Mouse (Mus musculus) midbrain, embryonic 14.5 days (tissue): ENCODE results near the gene Epb41. TPM values are rescaled to one million over a fixed set of nuclear protein-coding genes. Genes with fewer than 3 reads are reported as not detected.

Experiments
- ATAC-seq: fragments of 200-750 bp; cut with Nextera tagmentation; 2 replicates; pipeline ENCODE4 v1.8.0; 2017; ENCODE audit warnings: moderate number of reproducible peaks, moderate library complexity; ENCODE audit not compliant: low FRiP score, low TSS enrichment
- DNase-seq: peaks from one replicate; pipeline ENCODE4 v3.0.0-alpha.2; 2015
- H3K27ac ChIP-seq: fragments of 300-500 bp; sonication (generic); replicated peaks from 2 replicates; pipeline ENCODE4 v1.5.1; 2014; ENCODE audit warnings: mild to moderate bottlenecking, low read depth, low read length, moderate library complexity
- H3K27me3 ChIP-seq: fragments of 300-500 bp; sonication (generic); 2 replicates; pipeline ENCODE4 v1.6.1; 2014; ENCODE audit warnings: low read length, control low read depth, mixed read lengths; ENCODE audit not compliant: control insufficient read depth, insufficient read depth
- H3K36me3 ChIP-seq: fragments of 300-500 bp; sonication (generic); 2 replicates; pipeline ENCODE4 v1.6.1; 2014; ENCODE audit warnings: low read length, control low read depth; ENCODE audit not compliant: control insufficient read depth, insufficient read depth
- H3K4me1 ChIP-seq: fragments of 300-500 bp; sonication (generic); 2 replicates; pipeline ENCODE4 v1.6.1; 2014; ENCODE audit warnings: mild to moderate bottlenecking, antibody characterized with exemption, low read length, control low read depth; ENCODE audit not compliant: control insufficient read depth, insufficient read depth
- H3K4me2 ChIP-seq: fragments of 300-500 bp; sonication (generic); 2 replicates; pipeline ENCODE4 v1.6.1; 2014; ENCODE audit warnings: mild to moderate bottlenecking, low read length, moderate library complexity
- H3K4me3 ChIP-seq: fragments of 300-500 bp; sonication (generic); replicated peaks from 2 replicates; pipeline ENCODE4 v1.5.1; 2014; ENCODE audit warnings: low read depth, low read length
- H3K9ac ChIP-seq: fragments of 300-500 bp; sonication (generic); replicated peaks from 2 replicates; pipeline ENCODE4 v1.6.1; 2014; ENCODE audit warnings: mild to moderate bottlenecking, low read length, moderate library complexity
- H3K9me3 ChIP-seq: fragments of 300-500 bp; sonication (generic); 2 replicates; pipeline ENCODE4 v1.6.1; 2016; ENCODE audit warnings: low read length, control low read depth, mixed read lengths; ENCODE audit not compliant: control insufficient read depth
- WGBS: fragments of 180-500 bp; shearing (Covaris S2); extraction: QIAGEN DNeasy Blood & Tissue Kit; methylation state at CpG from one replicate; pipeline ENCODE4 v1.1.7; 2014; 5-methylcytosine and 5-hydroxymethylcytosine counted together
- polyA plus RNA-seq: library from polyadenylated mRNA; unstranded; fragments of >200 nt; fragmentation: Nextera tagmentation; extraction: Ambion mirVana; gene quantifications from 2 replicates; pipeline ENCODE4 v1.2.1, GENCODE M21; 2014

Gene Epb41
- polyA plus RNA-seq, 1 experiment from 2014 or later: 116 TPM

GRCm38 (mm10) chr4:132067938-132068235, 7.2 kb downstream of the Epb41 start:
- DNase-seq (no peak), ATAC-seq (no peak)
- H3K9me3 ChIP-seq: no peaks in the 10 kb centered on the region
- no peak overlapping the region for H3K9ac ChIP-seq
- H3K4me1 ChIP-seq: no peaks in the 10 kb centered on the region
- no peaks in the 10 kb centered on the region for H3K36me3 ChIP-seq
- no peak overlapping the region for H3K4me3 ChIP-seq
- 0 out of 2 replicates have a peak, but pooled peaks cover 1% of the 10 kb centered on the region for H3K27me3 ChIP-seq
- 89% methylated on average over 2 of the region's 2 CpGs for WGBS
- no peak overlapping the region for H3K4me2 ChIP-seq
- H3K27ac ChIP-seq: no peak overlapping the region

- ATAC-seq: no peak
- Histone ChIP-seq H3K36me3 (no peaks in the 10 kb centered on the region), H3K9ac (no peak overlapping the region), H3K27me3 (no peaks in the 10 kb centered on the region), H3K4me2 (no peak overlapping the region), H3K4me1 (no peaks in the 10 kb centered on the region), H3K27ac (no peak overlapping the region), H3K4me3 (no peak overlapping the region), H3K9me3 (no peaks in the 10 kb centered on the region)
- WGBS: 87% methylated on average over 14 of the region's 14 CpGs
- DNase-seq: no peak
Measured at GRCm38 (mm10) chr4:132067112-132067937, 7.8 kb downstream of the Epb41 start.

GRCm38 (mm10) chr4:132066101-132066773, 8.9 kb downstream of the Epb41 start:
- no peaks in the 10 kb centered on the region for H3K9me3 ChIP-seq
- H3K4me3 ChIP-seq: no peak overlapping the region
- ATAC-seq: no peak
- no peaks in the 10 kb centered on the region for H3K27me3 ChIP-seq
- H3K27ac ChIP-seq: no peak overlapping the region
- no peaks in the 10 kb centered on the region for H3K4me1 ChIP-seq
- WGBS: 53% methylated on average over 10 of the region's 10 CpGs
- H3K4me2 ChIP-seq: no peak overlapping the region
- no peak overlapping the region for H3K9ac ChIP-seq
- H3K36me3 ChIP-seq: no peaks in the 10 kb centered on the region
- peak; percentile 38 for DNase-seq

GRCm38 (mm10) chr4:132065578-132065977, 9.5 kb downstream of the Epb41 start:
- no peak for ATAC-seq
- H3K9ac ChIP-seq: no peak overlapping the region

GRCm38 (mm10) chr4:132064550-132064949, 10.6 kb downstream of the Epb41 start:
- H3K27ac ChIP-seq: no peak overlapping the region
- no peaks in the 10 kb centered on the region for H3K36me3 ChIP-seq
- H3K4me3 ChIP-seq: no peak overlapping the region
- no peak overlapping the region for H3K4me2 ChIP-seq
- WGBS: 96% methylated on average over 5 of the region's 5 CpGs
- DNase-seq (no peak), ATAC-seq (no peak)
- H3K9me3 ChIP-seq: no peaks in the 10 kb centered on the region
- H3K27me3 ChIP-seq: no peaks in the 10 kb centered on the region
- no peak overlapping the region for H3K9ac ChIP-seq
- H3K4me1 ChIP-seq: no peaks in the 10 kb centered on the region

More at GRCm38 (mm10) chr4:132065578-132065977, 9.5 kb downstream of the Epb41 start:
- Histone ChIP-seq H3K9me3 (no peaks in the 10 kb centered on the region), H3K27ac (no peak overlapping the region), H3K4me3 (no peak overlapping the region), H3K4me1 (no peaks in the 10 kb centered on the region), H3K27me3 (no peaks in the 10 kb centered on the region), H3K4me2 (no peak overlapping the region), H3K36me3 (no peaks in the 10 kb centered on the region)
- DNase-seq: no peak
- WGBS: 81% methylated on average over 3 of the region's 3 CpGs

GRCm38 (mm10) chr4:132062934-132063884, 11.9 kb downstream of the Epb41 start:
- 60% methylated on average over 17 of the region's 17 CpGs for WGBS
- Histone ChIP-seq H3K4me2 (no peak overlapping the region), H3K27ac (no peak overlapping the region), H3K36me3 (no peaks in the 10 kb centered on the region), H3K27me3 (no peaks in the 10 kb centered on the region), H3K9ac (no peak overlapping the region), H3K4me3 (no peak overlapping the region), H3K9me3 (no peaks in the 10 kb centered on the region), H3K4me1 (no peaks in the 10 kb centered on the region)
- no peak for ATAC-seq
- no peak for DNase-seq

GRCm38 (mm10) chr4:132062289-132062688, 12.8 kb downstream of the Epb41 start:
- no peak overlapping the region for H3K27ac ChIP-seq
- no peak overlapping the region for H3K4me3 ChIP-seq
- no peaks in the 10 kb centered on the region for H3K4me1 ChIP-seq
- 81% methylated on average over 8 of the region's 8 CpGs for WGBS
- no peak for DNase-seq
- H3K9me3 ChIP-seq: no peaks in the 10 kb centered on the region
- no peak overlapping the region for H3K9ac ChIP-seq
- no peaks in the 10 kb centered on the region for H3K36me3 ChIP-seq
- H3K27me3 ChIP-seq: no peaks in the 10 kb centered on the region
- no peak overlapping the region for H3K4me2 ChIP-seq
- ATAC-seq: no peak

- H3K4me1 ChIP-seq: no peaks in the 10 kb centered on the region
- no peak overlapping the region for H3K4me3 ChIP-seq
- H3K27ac ChIP-seq: no peak overlapping the region
- no peaks in the 10 kb centered on the region for H3K9me3 ChIP-seq
- WGBS: 78% methylated on average over 17 of the region's 17 CpGs
- H3K36me3 ChIP-seq: no peaks in the 10 kb centered on the region
- no peaks in the 10 kb centered on the region for H3K27me3 ChIP-seq
- ATAC-seq (no peak), DNase-seq (no peak)
- H3K4me2 ChIP-seq: no peak overlapping the region
- H3K9ac ChIP-seq: no peak overlapping the region
Measured at GRCm38 (mm10) chr4:132060040-132060832, 14.9 kb downstream of the Epb41 start.
